Mouse (Mus musculus) hindbrain, embryonic 12.5 days (tissue): ENCODE results near the gene Ncf1. TPM values are rescaled to one million over a fixed set of nuclear protein-coding genes. Genes with fewer than 3 reads are reported as not detected.

ENCODE experiments used
- ATAC-seq: fragments of 200-750 bp; cut with Nextera tagmentation; 2 replicates; pipeline ENCODE4 v1.8.0; 2017; ENCODE audit warnings: moderate TSS enrichment; ENCODE audit not compliant: low FRiP score
- H3K27ac ChIP-seq: fragments of 300-500 bp; sonication (generic); 2 replicates; pipeline ENCODE4 v1.5.1; 2016; ENCODE audit warnings: mild to moderate bottlenecking
- H3K27me3 ChIP-seq: fragments of 300-500 bp; sonication (generic); 2 replicates; pipeline ENCODE4 v1.6.1; 2016; ENCODE audit warnings: mild to moderate bottlenecking
- H3K36me3 ChIP-seq: fragments of 300-500 bp; sonication (generic); 2 replicates; pipeline ENCODE4 v1.6.1; 2016; ENCODE audit warnings: mild to moderate bottlenecking
- H3K4me1 ChIP-seq: fragments of 300-500 bp; sonication (generic); 2 replicates; pipeline ENCODE4 v1.6.1; 2016
- H3K4me2 ChIP-seq: fragments of 300-500 bp; sonication (generic); replicated peaks from 2 replicates; pipeline ENCODE4 v1.6.1; 2016; ENCODE audit warnings: mild to moderate bottlenecking
- H3K4me3 ChIP-seq: fragments of 300-500 bp; sonication (generic); 2 replicates; pipeline ENCODE4 v1.5.1; 2016; ENCODE audit warnings: mild to moderate bottlenecking
- H3K9ac ChIP-seq: fragments of 300-500 bp; sonication (generic); 2 replicates; pipeline ENCODE4 v1.6.1; 2016; ENCODE audit warnings: mild to moderate bottlenecking, moderate library complexity
- H3K9me3 ChIP-seq: fragments of 300-500 bp; sonication (generic); replicated peaks from 2 replicates; pipeline ENCODE4 v1.6.1; 2016; ENCODE audit warnings: mild to moderate bottlenecking
- WGBS: fragments of 180-500 bp; shearing (Covaris S2); methylation state at CpG from one replicate; pipeline ENCODE4 v1.1.7; 2016; 5-methylcytosine and 5-hydroxymethylcytosine counted together
- polyA plus RNA-seq: library from polyadenylated mRNA; unstranded; fragments of >200 nt; fragmentation: Nextera tagmentation; extraction: Ambion mirVana; gene quantifications from 2 replicates; pipeline ENCODE4 v1.2.1, GENCODE M21; 2016

Gene Ncf1
- polyA plus RNA-seq, 1 experiment from 2014 or later: 4.6 TPM

DNA sequence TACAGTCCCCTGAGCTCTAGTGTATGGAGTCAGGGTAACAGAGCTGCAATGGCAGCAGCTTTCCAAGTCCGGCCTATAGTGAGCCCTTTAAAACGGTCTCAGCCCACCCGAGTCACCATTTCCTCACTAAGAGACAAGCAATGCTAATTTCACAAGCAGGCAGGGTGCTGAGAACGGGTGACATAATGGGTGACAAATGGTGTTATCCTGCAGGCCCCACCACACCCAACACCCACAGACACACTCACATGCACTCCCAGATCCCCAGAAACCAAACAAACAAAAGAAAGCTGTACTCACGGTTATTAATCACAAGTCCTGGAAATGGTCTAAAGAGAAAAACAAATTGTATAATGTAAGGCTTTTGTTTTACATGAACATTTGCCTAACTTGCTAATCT is 12.4 kb upstream of the Ncf1 start:
- WGBS: 81% methylated on average over 5 of the region's 5 CpGs
- Histone ChIP-seq H3K4me3 (no peak overlapping the region), H3K4me2 (no peak overlapping the region)

DNA sequence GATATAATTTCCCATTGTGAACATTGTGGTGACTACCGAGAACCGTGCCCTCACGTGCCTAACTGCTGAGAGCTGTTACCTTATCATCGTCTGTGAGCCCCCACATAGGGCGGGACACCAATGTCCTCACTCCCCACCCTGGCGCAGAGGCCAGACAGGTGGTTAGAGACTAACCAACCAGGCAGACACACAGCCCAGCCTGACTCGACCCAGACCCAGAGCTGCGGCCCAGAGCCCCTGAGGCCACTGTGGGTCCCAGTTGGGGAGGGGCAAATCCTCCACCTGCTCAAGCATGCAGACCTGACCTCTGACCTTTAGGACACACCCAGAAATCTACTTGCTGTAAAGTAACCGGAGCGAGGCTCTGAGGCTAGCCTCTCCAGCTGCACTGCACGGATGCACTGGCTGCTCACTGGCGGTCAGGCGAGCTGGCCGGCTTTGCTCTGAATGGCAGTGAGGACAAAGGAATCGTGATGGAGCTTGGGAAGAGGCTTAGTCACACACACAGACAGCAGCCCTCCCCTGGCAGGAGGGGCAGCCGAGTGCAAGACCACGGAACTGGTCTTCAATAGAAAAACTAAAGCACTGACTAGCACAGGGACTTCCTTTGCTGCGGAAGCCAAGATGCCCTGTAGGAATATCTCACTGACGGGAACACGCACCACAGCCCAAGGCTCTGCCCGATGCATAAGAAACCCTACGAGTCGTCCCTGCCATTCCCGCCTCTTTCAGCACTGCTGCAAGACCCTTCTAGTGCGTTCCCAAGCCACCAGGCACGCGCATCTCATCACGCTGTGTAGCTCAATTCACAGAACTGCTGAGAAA is 8.7 kb upstream of the Ncf1 start:
- Histone ChIP-seq H3K36me3 (peaks cover 79% of the 10 kb centered on the region), H3K27ac (peak overlapping the region; percentile 71), H3K27me3 (no peaks in the 10 kb centered on the region), H3K9me3 (no peaks in the 10 kb centered on the region), H3K4me3 (no peak overlapping the region), H3K4me2 (no peak overlapping the region), H3K9ac (no peak overlapping the region), H3K4me1 (peaks cover 30% of the 10 kb centered on the region)
- peak; percentile 73 for ATAC-seq
- 62% methylated on average over 28 of the region's 28 CpGs for WGBS

More for the DNA sequence above, 12.4 kb upstream of the Ncf1 start:
- H3K9ac ChIP-seq: no peak overlapping the region
- H3K36me3 ChIP-seq: peaks cover 99% of the 10 kb centered on the region
- peaks cover 9% of the 10 kb centered on the region; the same call in 1 of the 2 replicates for H3K4me1 ChIP-seq
- no peak overlapping the region; the same call in 1 of the 2 replicates for H3K27ac ChIP-seq
- ATAC-seq: no peak
- no peaks in the 10 kb centered on the region for H3K27me3 ChIP-seq
- no peaks in the 10 kb centered on the region for H3K9me3 ChIP-seq

DNA sequence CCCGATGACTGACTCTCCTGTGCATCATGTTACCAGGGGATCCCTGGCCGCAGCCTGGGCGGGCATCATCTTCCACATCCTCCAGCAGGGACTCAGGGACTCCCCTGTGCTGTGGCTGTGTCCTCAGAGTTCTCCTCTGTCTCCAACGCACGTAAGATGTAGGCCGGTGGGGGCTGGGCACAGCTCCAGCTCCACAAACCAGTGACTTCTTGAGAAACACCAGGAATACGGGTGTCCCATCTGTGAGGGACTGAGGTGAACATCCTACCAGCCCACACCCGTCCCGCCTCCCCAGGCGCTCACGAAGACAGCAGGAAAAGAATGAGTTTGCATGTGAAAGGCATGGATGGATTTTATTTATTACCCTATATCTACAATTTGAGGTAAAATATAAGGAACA is 8.1 kb upstream of the Ncf1 start:
- H3K4me1 ChIP-seq: peaks cover 30% of the 10 kb centered on the region
- no peak overlapping the region for H3K27ac ChIP-seq
- no peaks in the 10 kb centered on the region for H3K27me3 ChIP-seq
- no peak overlapping the region for H3K4me2 ChIP-seq
- peaks cover 72% of the 10 kb centered on the region for H3K36me3 ChIP-seq
- WGBS: 92% methylated on average over 11 of the region's 11 CpGs
- no peak overlapping the region for H3K4me3 ChIP-seq
- no peak overlapping the region for H3K9ac ChIP-seq
- H3K9me3 ChIP-seq: no peaks in the 10 kb centered on the region
- ATAC-seq: no peak

DNA sequence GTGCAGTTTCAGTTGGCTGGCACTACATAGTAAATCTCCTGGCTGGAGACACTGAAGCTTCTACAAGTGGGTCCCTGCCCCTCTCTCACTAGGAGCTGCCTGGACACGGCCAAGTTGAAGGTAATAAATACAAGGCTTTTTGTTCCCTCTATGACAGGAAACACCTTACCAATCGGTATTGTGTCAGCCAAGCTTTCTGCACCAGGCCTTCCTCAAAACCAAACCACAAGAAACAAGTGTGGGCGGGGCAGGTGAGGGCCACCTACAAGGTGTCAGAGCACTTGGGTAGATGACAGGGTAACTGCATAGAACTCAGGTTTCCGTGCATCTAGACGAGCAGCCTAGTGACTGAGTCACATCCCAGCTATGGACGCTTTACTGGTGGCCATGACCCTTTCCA is 7.4 kb upstream of the Ncf1 start:
- H3K4me3 ChIP-seq: no peak overlapping the region
- peaks cover 65% of the 10 kb centered on the region for H3K36me3 ChIP-seq

DNA sequence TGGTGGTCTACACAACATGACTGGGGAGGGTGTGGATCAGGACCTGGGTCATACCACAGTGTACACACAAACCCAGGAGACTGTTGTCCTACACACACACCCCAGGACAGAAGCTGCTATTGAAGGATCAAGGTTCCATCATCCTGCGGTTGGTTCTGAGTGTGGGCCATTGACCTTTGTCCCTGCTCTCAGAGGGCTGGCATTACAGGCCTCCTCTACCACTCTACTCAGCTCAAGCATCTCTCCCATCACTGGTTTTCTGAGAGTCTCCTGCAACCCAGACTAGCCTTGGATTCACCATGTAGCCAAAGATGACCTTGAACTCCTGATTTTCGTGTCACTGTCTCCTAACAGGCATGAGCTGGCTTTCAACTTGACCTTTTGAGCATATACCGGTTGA is 6.8 kb upstream of the Ncf1 start:
- Histone ChIP-seq H3K4me1 (peaks cover 30% of the 10 kb centered on the region), H3K27ac (peak overlapping the region; percentile 17; the same call in 1 of the 2 replicates), H3K27me3 (no peaks in the 10 kb centered on the region), H3K9me3 (no peaks in the 10 kb centered on the region), H3K4me2 (no peak overlapping the region), H3K36me3 (peaks cover 60% of the 10 kb centered on the region), H3K4me3 (no peak overlapping the region), H3K9ac (no peak overlapping the region)
- no peak for ATAC-seq
- WGBS: 91% methylated on average over 3 of the region's 3 CpGs

More for the DNA sequence above, 7.4 kb upstream of the Ncf1 start:
- H3K9ac ChIP-seq: no peak overlapping the region
- no peak overlapping the region for H3K4me2 ChIP-seq
- WGBS: 94% methylated on average over 6 of the region's 6 CpGs
- no peaks in the 10 kb centered on the region for H3K9me3 ChIP-seq
- ATAC-seq: no peak
- H3K4me1 ChIP-seq: peaks cover 30% of the 10 kb centered on the region
- H3K27ac ChIP-seq: no peak overlapping the region
- H3K27me3 ChIP-seq: no peaks in the 10 kb centered on the region

DNA sequence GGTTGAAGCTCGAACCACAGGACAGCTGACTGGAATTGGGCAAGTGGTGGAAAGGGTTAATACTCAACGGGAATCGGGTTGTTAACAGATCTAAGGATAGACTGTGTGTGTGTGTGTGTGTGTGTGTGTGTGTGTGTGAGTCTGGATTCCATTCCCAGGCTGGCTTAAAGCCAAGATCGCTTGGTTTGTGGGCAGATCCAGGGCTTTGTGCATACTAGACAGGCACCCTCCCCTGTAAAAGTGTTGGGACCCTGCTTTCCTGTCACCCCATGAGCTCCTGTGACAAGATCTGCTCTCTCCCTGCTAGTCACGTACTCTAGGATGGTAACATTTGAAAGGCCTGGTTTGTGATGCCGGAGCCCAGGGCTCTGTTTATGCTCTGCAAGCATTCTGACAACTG is 5.7 kb upstream of the Ncf1 start:
- Histone ChIP-seq H3K9me3 (no peaks in the 10 kb centered on the region), H3K9ac (0 out of 2 replicates have a peak overlapping the region, but pooled peaks have one; percentile 8), H3K4me1 (peaks cover 30% of the 10 kb centered on the region), H3K4me2 (no peak overlapping the region), H3K4me3 (no peak overlapping the region), H3K27ac (peak overlapping the region; percentile 60; the same call in 1 of the 2 replicates), H3K27me3 (no peaks in the 10 kb centered on the region), H3K36me3 (peaks cover 49% of the 10 kb centered on the region)
- ATAC-seq: peak; percentile 26; the same call in 1 of the 2 replicates
- WGBS: 53% methylated on average over 6 of the region's 6 CpGs

DNA sequence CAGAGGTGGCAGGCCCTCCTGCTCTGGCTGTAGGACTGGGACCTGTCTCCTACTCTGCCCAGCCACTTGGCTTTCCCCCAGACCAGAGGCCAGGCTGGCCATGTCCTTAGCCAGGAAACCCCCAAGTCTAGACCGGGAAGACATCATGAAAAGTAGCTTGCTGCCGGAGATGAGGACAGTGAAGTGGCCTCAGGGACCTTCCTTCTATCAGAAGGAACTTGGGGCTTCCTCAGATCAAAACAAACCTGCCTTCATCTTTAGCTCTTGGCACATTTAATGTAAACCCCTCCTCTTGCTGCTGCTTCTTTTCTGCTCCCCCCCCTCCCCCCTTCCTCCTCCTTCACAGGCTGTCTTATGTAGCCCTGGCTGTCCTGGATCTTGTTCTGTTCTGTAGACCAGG is 4.8 kb upstream of the Ncf1 start:
- no peak for ATAC-seq
- whole genome bisulfite sequencing: 65% methylated on average over 2 of the region's 2 CpGs

DNA sequence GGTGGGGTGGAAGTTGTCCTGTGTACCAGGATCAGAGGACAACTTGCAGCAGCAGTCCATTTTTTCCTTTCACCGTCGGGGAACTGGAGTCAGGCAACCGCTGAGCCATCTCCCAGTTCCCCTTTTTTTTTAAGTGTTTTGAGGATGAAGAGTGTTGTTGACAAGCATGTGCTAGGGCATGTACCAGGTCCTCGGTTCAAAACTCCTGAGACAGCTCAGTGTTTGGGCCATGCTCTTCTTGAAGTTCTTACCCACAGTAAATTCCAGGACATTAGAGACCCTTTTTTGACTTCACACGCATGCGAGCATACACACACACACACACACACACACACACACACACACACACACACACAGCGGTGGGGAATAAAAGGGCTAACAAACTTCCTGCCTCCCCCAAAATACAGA is 3.8 kb upstream of the Ncf1 start:
- Histone ChIP-seq H3K4me3 (no peak overlapping the region), H3K27ac (no peak overlapping the region), H3K27me3 (no peaks in the 10 kb centered on the region), H3K36me3 (peaks cover 30% of the 10 kb centered on the region), H3K4me1 (peaks cover 26% of the 10 kb centered on the region), H3K4me2 (no peak overlapping the region), H3K9ac (no peak overlapping the region), H3K9me3 (no peaks in the 10 kb centered on the region)
- 90% methylated on average over 7 of the region's 7 CpGs for WGBS
- no peak for ATAC-seq

More for the DNA sequence above, 4.8 kb upstream of the Ncf1 start:
- peaks cover 39% of the 10 kb centered on the region for H3K36me3 ChIP-seq
- no peak overlapping the region for H3K4me3 ChIP-seq
- H3K9ac ChIP-seq: no peak overlapping the region
- peak overlapping the region; percentile 60; the same call in 1 of the 2 replicates for H3K27ac ChIP-seq
- H3K4me1 ChIP-seq: peaks cover 30% of the 10 kb centered on the region
- no peak overlapping the region for H3K4me2 ChIP-seq
- no peaks in the 10 kb centered on the region for H3K9me3 ChIP-seq
- no peaks in the 10 kb centered on the region for H3K27me3 ChIP-seq

DNA sequence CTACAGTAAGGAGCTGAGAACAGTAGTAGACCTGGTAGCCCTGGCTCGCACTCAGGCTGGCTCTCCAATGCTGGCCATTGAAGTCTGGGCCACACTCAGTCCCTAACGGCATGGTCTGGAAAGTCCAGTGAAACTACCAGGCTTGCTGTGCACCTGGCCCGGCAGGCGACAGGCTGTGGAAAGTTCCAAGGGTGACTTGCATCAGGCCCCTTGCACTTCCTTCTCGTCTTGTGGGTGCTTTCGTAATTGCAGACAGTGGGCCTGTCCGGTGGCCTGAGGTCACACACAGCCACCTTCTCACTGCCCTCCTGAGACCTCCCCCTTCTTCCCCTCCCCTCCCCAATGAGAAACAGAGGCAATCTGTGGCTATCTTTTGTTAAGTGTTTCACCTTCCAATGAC is 3.1 kb upstream of the Ncf1 start:
- no peaks in the 10 kb centered on the region for H3K9me3 ChIP-seq
- H3K4me1 ChIP-seq: peaks cover 21% of the 10 kb centered on the region
- H3K4me3 ChIP-seq: no peak overlapping the region
- no peak overlapping the region for H3K9ac ChIP-seq
- H3K27ac ChIP-seq: no peak overlapping the region
- ATAC-seq: no peak
- no peaks in the 10 kb centered on the region for H3K27me3 ChIP-seq
- WGBS: 49% methylated on average over 7 of the region's 7 CpGs
- H3K36me3 ChIP-seq: peaks cover 24% of the 10 kb centered on the region
- H3K4me2 ChIP-seq: no peak overlapping the region

DNA sequence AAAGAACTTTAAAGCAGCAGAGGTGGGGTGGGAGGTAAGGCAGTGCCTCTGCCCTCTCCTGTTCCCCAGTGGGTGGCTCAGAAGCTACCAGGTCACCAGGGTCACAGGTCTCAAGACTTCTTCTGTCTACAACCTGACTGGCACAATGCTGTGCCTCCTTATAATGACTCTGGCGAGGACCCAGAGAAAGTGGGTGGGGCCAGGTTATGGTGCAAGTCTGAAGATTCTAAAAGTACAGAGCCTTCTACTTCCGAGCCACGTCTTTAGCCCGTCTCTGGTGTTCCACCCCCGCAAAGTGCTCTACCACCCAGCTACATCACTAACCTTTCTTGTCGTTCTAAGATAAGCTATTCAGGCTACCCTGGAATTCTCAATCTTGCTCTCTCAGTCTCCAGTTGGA is 2.7 kb upstream of the Ncf1 start:
- peaks cover 24% of the 10 kb centered on the region for H3K4me1 ChIP-seq
- no peak overlapping the region for H3K27ac ChIP-seq
- H3K4me3 ChIP-seq: no peak overlapping the region
- ATAC-seq: no peak
- H3K36me3 ChIP-seq: peaks cover 19% of the 10 kb centered on the region
- no peaks in the 10 kb centered on the region for H3K9me3 ChIP-seq
- no peaks in the 10 kb centered on the region for H3K27me3 ChIP-seq
- no peak overlapping the region for H3K9ac ChIP-seq
- H3K4me2 ChIP-seq: no peak overlapping the region
- 81% methylated on average over 6 of the region's 6 CpGs for WGBS

DNA sequence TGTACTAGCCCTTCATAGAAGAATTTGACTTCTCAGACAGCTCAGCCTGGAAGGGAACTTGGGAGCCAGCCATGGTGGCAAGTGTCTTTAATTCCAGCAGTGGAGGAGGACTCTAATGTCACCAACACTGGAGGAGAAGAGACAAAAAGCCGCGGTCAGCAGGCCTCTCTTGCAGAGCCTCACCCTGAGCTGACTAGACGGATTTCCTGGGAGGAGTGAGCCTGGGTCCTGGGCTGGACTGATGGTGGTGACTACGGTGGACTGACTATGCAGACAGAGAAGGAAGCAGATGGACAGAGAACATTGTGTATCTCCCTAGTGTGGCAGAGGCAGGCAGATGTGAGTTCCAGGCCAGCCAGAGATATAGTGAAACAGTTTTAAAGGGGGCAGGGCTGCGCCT is 2.0 kb upstream of the Ncf1 start:
- no peak for ATAC-seq

DNA sequence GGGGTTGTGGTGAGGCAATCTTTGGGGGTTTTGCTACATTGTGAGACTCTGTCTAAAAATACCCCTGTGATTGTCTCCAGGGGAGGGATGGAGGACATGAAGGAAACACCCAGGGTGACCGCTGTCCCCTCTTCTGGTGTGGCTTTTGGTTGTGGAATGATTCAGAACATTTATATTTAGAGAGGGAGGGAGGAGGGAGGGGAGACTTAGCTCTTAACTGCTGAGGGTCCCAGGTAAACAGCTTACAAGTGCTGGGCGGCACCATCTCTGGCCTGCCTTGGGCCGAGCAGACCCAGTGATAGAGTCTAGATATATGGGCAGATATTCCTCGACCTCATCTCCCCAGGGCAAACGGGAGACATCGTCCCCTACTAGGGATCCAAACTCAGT is 1.2 kb downstream of the Ncf1 start:
- Histone ChIP-seq H3K4me3 (no peak overlapping the region), H3K4me1 (0 out of 2 replicates have a peak, but pooled peaks cover 3% of the 10 kb centered on the region), H3K36me3 (no peaks in the 10 kb centered on the region), H3K4me2 (no peak overlapping the region), H3K9me3 (no peaks in the 10 kb centered on the region), H3K27ac (no peak overlapping the region), H3K27me3 (peaks cover 1% of the 10 kb centered on the region; the same call in 1 of the 2 replicates), H3K9ac (peak overlapping the region; percentile 23; the same call in 1 of the 2 replicates)
- no peak for ATAC-seq
- 86% methylated on average over 6 of the region's 6 CpGs for WGBS

More for the DNA sequence above, 2.0 kb upstream of the Ncf1 start:
- Histone ChIP-seq H3K4me2 (no peak overlapping the region), H3K9me3 (no peaks in the 10 kb centered on the region), H3K27me3 (no peaks in the 10 kb centered on the region), H3K4me3 (no peak overlapping the region), H3K36me3 (peaks cover 12% of the 10 kb centered on the region), H3K9ac (no peak overlapping the region), H3K4me1 (peaks cover 24% of the 10 kb centered on the region), H3K27ac (no peak overlapping the region)
- 81% methylated on average over 5 of the region's 5 CpGs for WGBS
